Mouse (Mus musculus) frontal cortex, postnatal 25 days (tissue): Measurements from ENCODE around the gene Nelfb.

Experiments used
- DNase-seq, 2 experiments: peaks; one replicate each; pipeline ENCODE4 v3.0.0; 2022; ENCODE audit warnings: low spot score in 2 of 2

Nelfb gene

DNA sequence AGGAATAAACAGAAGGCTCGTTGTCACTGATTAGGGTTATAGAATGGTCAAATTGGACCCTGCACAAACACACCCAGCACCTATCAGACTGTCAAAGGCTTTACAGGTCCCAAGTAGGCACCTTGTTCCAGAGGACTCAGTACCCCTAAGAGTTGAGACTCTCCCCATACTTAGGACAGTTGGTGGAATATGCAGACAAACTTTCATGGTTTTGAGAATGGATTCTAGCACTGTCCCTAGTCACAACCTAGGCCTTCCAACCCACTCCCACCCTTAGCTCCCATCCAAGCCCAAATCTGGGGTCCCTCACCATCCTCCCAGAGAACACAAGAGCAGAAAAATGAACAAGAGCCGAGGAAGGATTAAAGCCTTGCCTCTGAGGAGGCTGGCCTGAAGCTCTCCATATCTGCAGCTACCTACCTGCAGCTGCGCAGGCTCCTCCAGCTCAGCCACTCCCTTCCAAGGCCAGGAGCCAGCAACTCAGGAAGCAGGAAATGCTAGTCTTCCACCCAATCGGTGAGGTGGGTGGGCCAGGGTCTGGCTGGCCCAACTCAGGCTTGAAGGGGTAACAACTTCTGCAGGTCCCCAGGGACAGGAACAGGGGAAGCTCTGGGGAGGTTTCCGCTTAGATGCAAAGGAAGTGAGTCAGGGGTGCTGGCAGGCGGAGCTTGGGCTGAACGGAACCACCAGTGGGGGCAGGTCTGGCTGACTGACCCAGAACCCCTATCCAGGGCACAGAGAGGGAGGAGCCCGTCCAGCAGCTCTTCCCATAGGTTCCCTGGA is 14.9 kb downstream of the Nelfb start, which contains the start of gene Tor4a:
TSS of gene Tor4a (minus strand) at position 715 of the 783 bp plus-strand sequence.
- DNase-seq, result no peak

DNA sequence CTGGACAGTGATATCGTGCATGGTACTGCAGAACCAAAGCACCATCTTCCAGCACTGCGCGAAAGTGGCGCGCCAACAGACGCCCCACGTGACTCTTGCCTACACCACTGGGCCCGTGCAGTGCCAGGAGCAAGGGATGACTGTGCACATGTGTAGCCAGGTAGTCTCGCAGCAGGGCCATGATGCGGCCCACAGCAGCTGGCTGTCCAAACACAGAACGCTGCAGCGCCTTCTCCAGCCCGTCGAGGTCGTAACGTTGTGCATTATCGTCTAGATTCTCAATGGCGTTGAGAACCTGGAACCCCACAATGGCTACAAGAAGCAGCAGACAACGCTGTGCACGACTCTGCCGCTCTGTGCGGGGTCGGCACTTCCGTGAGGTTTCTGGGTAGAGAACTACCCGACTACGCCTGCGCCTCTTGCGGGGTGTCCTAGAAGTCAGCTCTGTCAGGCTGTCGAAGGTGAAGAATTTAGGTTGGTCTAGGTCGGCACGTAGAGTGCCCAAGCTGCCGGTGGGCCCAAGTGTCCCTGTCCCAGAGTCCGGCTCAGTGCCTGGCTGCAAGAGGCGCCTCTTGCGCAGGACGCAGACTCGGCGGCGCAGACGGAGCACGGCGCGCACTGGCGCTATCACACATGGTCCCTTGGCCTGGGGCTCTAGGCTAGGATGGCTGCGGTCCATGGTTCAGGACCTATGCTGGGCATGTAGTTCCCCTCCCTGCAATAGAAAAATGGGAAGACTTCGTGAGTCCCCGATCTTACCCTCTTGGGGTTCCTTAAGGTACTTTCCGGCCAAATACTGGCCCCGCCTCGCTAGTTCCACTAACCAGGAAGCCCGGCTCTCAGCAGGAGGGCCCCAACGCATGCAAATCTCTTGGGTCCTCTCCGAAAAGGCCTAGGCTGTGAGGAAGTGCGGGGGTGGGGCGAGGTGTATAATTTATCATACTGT is 15.8 kb downstream of the Nelfb start:
- no peak for DNase-seq

DNA sequence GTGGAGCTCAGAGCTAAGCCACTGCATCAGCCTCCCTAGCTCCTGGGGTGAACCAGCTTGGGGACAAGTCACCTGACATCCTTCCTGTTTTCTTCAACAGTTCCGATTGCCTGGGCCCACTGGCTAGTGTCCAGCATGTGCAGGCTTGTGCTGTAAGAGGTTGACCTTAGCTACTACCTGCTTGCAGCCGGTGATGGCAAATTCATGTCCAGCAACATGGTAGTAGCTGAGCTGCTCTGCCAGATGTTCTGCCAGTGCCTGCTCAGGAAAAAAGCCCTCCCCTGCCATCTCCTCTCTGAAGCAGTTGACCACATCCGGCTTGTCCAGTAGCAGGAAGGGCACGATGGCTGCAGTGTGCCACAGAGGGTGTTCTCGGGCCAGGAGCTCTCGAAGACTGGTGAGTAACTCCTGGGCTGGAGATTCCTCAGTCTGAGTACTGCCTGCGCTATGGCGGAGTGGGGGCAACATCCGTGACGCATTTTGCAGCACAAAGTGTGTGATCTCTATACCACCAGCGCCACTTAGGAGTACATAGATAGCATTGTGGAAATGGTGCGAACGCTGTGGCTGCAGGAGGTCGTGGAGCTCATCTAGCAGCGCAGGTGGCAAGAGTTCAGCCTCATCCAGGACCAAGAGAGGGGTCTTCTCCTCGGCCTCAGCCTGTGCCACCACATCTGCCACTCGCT is 16.7 kb downstream of the Nelfb start:
- no peak for DNase-seq

DNA sequence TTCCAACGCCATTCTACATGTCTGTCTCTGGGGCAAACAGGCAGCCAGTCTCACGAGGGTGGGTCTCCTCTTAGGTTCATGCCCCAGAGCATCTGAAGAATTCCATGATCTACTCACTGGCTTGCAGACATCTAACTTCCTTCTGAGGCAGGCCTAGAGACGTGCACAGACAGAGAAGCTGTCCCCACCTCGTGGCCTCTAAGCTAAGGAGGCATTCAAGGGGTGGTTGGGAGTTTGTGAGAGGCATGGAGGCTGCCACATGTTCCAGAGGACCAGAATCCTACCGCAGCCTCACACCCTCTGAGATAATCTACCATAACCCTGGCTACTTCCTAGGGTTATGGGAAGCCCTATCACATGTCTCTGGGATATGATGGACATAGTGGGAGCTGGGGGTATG is 17.3 kb downstream of the Nelfb start:
- DNase-seq, result no peak

DNA sequence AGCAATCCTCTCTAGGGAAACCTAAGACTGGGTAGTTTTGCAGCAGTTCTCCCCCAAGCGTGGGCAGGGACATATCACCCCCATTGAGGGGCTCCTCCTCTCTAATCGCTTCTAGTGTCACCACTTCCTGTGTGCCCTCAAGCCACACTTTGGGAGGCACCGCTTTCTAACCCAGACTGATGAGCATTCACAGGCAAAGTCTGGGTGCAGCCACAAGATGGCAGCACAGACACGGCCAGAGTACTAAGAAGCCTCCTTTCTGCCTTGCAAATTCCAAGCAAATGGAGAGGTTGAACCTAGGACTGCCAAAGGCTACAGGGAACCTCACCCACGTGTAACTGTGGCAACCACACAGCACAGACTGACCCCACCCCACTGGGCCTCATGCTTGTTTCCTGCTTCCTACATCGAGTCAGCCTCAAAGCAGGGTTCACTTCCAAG is 17.9 kb downstream of the Nelfb start:
- peak in 1 of 2 experiments; percentile 73 for DNase-seq

DNA sequence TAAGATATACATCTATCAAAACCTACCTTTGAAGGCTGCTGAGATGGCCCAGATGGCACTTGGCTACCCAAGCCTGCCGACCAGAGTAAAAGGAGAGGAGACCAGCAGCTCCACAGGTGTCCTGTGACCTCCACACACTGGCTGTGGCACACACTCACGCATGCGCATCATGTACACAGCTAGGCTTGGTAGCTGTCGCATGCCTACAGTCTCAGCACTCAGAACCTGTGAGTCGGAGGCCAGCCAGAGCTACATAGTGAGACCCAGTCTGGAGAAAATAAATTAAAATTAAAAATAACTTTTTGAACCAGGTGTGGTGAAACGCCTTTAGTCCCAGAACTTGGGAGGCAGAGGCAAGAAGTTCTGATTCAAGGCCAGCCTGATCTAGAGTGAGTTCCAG is 23.4 kb downstream of the Nelfb start:
- no peak for DNase-seq

DNA sequence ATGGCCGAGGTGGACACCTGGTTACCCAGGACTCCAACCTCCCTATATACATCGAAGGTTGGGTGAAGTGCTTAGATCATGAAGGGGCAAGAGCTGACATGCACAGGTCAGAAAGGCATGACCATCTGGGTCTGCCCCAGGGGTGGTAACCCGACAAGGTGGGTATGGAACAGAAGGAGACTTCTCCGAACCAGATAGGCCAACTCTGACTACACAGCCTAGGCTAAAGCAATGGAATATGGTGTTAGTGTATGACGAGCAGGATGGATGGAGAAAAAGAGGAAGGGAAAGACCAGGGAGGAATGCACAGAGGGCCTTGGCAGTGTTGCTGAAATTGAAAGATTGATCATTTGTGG is 24.7 kb downstream of the Nelfb start:
- no peak for DNase-seq

DNA sequence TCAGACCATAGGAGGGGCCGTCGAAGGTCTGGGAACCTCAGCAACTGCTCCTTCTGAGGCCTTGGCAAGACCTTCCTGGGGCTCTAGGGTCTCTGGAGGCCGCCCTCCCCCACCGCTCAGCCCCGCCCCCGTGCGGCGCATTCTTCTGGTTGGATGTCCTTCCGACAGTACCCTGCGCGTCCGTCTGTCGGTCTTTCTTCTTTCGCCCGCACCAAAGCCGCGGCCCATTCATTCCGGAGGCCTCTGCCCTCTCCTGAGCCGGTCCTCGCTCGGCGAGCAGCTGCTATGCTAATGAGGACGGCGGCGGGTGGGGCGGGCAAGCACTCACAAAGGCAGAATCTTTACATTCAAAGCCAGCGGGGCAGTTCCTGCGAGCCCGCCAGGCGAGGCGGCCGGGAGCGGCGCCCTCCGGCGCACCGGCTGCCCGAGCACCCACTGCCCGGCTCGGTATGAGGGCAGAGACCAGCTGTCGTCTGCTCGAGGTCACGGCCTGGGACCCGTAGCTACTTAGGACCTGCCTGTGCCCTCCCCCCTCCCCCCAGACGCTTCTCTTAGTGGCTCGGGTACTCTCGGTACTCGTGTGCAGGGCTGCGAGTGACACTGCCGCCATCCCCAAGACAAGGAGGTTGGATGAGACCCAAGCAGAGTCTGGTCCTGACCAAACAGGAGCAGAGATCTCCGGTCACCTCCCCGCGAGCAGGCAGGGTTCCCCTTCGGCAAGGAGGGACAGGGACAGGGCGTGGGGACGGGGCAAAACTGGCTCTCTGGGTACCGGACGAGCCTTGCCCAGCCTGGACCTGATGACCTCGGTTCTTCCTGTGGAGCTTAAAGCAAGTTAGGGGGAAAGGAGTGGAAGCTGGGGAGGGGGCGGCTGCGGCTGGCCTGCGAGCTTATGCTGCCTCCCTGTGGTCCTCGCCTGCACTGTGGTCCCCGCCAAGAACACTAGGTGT is 25.4 kb downstream of the Nelfb start:
- DNase-seq, result no peak

DNA sequence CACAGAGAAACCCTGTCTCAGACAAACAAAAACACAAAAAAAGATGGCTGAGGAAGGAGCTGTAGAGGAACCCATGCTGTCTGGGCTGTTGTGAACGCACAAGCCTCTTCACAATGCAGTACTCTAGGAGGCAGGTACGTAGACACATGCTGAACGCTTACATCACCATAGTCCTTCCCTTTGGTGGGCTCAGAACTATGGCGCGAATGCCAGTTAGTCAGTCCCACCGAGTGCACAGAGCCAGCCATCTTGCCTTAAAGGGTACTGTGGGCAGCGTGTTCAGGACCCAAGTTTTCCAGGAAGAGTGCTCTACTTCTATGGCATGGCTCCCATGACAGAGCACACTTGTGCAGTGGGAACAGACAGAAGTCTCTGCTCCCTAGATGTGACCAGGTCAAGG is 26.8 kb downstream of the Nelfb start:
- DNase-seq, result no peak

DNA sequence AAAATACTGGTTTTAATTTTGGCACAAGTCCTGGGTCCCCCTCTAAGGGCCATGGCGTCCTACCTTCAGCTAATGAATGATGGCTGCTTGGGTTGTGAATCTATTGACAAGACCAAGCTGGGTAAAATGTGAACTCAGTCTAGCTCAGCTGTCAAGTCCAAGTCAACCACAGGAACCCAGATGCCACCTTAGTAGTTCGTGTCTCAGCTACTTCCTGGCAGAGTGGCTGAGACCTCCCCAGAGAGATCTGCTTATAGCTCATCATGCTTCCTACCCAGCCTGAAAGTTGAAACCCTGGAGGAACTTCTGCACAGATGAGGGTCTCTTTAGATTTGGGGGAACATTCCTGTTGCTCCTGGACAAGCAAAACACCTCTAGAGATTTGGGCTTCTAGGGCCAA is 28.0 kb downstream of the Nelfb start:
- no peak for DNase-seq

DNA sequence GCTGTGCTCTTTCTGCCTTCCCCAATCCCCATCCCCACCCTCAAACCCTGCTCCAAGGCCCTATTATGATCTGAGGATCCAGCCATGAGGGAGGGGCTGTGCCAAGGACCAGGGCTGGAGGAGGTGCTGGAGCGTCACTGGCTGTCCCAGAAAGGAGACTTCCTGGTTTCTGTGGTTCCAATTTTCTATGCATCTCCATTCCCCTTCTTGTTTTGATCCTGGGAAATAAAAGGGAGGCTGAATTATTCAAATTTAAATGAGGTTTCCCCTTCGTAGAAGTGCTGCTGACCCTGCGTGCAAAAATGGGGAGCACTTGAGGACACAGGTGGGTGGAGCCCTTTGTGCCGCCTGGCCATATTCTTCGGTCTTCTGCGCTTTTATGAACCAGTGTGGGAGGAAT is 28.6 kb downstream of the Nelfb start:
- no peak for DNase-seq

DNA sequence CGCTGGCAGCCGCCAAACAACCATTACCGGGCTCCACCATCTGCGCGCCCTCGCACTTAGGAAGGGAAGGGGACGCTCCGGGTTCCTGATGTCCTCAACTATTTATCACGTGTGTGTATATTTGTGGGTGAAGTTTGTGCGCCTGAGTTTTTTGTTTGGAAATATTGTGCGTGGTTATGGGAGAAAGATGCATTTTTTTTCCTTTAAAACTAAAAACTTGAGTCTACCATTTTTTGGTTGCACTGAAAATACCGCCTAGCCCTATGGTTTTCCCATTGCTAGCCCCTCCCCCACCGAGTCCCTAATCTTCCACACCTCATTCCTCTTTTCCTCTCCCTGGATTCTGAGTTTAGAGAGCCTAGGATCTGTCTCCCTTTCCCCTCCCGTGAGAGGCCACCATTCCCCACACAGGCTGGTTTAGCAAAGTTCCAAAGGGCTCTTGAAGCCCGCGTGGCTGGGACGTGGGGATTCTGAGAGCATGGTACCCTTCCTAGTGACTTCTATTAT is 29.3 kb downstream of the Nelfb start:
- no peak for DNase-seq

DNA sequence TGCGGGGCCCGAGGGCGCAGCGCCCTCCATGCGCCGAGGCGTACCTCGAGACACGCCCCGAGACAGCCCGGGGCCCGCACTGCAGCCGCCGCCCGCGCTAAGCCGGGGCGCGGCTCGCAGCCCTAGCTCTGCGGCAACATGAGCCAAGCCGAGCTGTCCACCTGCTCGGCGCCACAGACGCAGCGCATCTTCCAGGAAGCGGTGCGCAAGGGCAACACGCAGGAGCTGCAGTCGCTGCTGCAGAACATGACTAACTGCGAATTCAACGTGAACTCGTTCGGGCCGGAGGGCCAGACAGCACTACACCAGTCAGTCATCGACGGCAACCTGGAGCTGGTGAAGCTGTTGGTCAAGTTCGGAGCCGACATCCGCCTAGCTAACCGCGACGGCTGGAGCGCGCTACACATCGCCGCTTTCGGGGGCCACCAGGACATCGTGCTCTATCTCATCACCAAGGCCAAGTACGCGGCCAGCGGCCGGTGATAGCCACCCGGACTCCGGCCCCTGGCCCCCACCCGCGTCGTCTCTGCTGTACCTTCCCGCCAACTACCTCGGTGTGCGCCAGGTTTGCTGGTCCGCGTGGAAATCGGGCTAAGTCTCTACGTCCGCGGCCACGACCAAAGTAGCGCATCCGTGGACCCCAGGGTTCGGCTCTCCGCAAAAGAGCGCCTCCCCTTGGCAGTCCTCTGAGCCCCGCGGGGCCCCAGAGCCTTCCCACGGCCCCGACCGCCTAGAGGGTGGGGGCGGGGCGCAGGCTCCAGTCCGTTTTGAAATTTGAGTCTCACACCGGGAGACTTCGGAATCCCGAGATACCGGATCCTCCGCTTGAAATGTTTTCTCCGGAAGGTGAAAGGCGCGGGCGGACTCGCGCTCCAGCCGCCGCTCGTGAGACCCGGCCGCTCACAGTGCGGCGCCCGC is 30.1 kb downstream of the Nelfb start:
- DNase-seq, result no peak

DNA sequence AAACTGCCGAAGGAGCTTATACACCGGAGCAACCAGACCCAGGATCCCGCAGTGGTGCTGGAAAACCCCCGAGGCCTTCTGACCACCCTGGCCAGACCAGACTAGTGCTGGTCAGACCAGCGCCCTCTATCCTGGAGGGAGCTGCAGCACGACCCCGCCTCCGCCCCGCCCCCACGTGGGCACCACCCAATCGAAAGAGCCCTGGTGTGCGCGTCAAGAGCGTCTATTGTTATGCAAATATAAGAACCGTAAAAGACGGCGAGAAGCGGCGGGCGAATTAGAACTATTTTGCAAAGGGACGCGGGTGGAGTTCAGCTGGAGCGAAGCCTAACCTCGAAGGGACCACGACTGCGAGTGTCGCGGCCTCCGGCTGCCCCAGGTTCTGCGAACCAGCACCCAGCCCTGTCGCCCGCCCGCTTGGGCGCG is 30.8 kb downstream of the Nelfb start, which contains the start of gene Nrarp:
TSS of gene Nrarp (plus strand) at position 281 of the 426 bp plus-strand sequence.
- peak; percentile 87 for DNase-seq

DNA sequence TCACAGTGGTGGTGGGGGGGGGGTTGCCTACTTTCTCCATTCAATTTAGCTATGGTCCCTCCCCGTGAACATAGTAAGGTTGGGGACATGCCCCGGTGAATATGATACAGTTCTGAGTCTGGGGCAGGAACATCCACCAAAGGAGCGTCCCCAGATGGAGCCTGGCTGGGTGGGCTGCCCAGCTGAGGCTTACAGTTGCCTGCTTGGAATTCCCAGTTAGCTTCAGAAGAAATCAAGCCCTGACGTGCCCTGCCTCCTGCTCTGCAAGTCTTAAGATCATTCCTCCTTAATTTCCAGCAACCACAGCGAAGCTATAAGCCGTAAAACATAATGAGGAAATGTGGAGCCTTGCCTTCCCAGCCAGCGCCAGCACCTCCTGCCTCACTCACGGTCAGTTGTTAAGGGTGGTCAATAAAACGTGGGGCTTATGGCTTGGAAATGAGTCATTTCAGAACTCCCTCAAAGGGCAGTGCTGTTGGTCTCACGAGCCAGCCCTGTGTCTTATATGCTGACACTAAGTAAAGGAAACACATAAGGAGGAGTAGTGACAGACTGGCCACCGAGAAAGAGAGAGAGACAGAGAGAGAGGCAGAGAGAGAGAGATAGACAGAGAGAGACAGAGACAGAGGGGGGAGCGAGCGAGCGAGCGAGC is 31.6 kb downstream of the Nelfb start:
- DNase-seq, result no peak

DNA sequence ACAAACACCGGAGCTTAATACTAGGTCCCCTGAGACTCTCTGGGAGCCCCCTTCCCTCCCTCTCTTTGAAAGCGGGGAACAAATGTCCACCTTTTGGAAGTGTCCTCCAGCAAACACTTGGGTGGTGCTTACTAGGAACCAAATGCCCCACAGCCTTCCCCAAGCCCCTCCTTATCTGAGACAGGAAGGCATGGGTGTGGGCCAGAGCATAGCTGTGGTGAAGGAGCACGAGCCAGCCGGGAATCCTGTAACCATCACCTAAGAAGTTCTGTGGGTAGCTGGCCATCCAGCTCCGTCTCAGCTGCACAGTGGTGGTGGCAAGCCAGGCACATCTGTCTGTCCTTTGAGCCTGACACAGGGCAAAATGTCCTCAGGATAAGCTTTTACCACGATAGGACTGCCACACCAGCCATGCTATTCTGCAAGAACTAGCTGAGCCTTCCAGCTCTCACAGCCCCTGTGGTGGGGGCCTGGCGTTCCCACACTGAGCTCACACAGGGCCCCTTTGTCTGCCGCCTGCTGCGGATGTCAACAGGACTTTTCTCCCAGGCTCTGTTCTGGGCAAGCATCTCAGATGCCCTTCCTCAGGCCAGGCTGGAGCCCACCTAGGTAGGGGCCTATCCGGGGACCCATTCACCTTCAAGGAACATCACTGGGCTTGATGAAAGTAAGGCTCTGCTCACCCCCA is 32.9 kb downstream of the Nelfb start:
- no peak for DNase-seq

DNA sequence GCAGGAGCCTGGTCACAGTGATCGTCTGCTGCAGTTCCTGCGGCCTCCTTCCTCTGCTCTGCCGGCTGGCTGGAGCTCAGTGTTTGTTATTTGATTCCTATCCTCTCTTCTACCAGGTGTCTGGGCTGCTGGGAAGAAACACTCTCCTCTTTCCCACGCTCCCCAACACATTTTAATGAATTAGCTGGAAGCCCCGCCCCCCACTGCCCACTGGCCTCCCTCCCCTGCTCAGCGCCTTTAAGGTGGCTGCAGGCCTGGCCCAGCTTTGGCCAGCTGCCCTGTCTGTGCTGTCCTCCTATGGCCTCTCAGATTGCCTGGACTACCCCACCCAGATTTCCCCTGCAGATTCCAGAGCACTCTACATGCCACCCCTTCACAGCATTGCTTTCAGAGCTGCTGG is 33.6 kb downstream of the Nelfb start:
- DNase-seq, result no peak

DNA sequence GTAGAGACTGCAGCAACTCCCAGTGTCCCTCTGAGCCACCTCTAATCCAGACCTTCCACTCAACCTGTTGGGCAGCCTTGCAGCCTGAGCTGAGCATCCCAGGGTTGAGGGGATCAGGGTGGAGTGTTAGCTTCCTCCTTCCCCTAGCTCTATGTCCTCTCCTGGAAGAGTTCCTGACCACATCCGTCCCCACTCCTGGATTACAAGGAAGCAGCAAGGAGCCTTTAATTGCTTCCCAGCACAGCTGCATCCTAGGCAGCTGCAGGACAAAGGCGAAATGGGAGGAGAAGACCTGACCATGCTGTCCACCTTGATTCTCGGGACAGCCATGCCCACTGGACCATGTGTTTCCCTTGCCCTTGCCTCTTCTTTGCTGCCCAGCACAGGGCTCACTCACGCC is 34.2 kb downstream of the Nelfb start:
- DNase-seq, result no peak

DNA sequence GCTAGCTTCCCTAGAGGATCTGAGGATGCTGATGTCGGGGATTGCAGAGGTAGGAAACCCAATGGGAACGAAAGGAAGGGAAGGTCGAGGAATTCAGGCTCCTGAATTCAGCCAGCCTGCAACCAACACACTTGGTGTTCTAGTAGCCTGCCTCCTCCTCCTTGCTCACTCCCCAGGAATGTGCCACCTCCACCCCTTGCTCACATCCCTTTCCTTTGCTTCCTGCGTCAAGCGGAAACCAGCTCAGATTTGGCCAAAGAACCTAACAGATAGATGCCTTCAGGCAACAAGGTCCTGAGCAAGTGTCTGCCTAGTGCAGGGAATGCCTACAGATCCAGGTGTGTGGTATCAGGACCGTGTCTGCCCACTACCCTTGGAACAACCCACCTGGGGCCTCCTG is 34.7 kb downstream of the Nelfb start:
- no peak for DNase-seq
